Mouse (Mus musculus): ENCODE results near the gene Snapc4. TPM values are rescaled to one million over a fixed set of nuclear protein-coding genes. Genes with fewer than 3 reads are reported as not detected.
"Not testable (repeated sequence)": the region's sequence is repeated elsewhere in the genome, so short reads cannot be mapped to it uniquely, and the experiment has no call there.

The Snapc4 gene
- total RNA-seq, 4 experiments from 2014 or later, result 52.6 to 88.3 (median 75.3) TPM

GRCm38 (mm10) chr2:26380871-26381270, 418 bp upstream of the Snapc4 start:
- DNase-seq (ENCODE audit: low spot score in 2 of 2), result not testable (repeated sequence)

DNA sequence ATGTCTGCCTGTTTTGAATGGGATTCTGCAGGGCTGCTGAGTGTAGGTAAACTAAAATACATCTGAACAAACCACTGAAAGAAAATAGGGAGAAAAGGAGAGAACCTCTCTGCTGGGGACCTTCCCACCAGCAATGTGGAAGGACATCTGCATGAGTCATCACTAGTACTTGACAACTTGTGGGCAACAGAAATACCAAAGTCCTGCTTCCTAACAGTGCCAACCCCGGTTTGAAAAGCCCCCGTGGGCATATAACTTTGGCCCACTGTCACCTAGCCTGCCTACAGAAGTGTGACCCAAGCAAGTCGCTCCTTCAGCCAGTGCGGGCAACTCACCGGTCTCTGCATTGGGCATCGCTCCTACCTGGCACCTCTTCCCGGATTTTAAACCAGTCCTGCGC, 8.1 kb downstream of the Snapc4 start:
- DNase-seq (ENCODE audit: low spot score in 2 of 2), result no peak

DNA sequence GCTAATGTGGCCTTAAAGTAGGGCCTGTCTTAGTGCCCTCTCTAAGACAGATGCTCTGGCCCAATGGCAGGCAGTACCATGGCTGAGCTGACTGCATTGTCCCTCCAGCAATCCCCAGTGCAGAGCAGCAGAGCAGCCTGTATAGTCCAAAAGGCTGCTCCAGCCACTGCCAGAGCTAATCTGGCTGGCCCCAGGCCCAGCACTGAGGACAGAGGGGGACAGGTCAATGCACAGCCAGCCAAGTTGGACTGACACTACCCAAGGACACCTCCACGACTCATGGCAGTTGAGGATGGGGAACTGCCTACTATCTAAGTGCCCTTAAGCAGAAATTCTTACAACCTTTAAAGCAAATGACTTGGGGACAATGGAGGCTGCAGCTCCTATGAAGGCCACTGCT, 11.9 kb downstream of the Snapc4 start:
- no peak for DNase-seq (ENCODE audit: low spot score in 2 of 2)

DNA sequence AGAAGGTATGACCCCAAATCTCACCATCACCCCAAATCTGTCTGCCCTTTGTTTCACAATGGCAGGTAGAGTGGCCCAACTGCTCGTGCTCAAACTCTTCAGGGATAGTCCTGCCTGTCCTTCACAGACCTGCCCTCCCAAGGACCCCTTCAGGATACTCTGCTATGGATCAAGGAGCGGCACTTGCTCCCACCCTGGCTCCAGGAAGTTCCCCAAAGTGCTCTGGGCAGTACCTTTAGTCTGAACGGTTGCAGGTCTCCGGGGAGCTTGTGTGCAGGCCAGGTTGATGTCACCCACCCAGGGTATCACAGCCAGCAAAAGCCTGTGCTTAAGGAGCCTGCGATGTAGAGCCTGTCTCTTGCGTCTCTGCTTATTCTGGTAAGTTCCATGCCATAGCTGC, 12.5 kb downstream of the Snapc4 start:
- no peak for DNase-seq (ENCODE audit: low spot score in 2 of 2)

DNA sequence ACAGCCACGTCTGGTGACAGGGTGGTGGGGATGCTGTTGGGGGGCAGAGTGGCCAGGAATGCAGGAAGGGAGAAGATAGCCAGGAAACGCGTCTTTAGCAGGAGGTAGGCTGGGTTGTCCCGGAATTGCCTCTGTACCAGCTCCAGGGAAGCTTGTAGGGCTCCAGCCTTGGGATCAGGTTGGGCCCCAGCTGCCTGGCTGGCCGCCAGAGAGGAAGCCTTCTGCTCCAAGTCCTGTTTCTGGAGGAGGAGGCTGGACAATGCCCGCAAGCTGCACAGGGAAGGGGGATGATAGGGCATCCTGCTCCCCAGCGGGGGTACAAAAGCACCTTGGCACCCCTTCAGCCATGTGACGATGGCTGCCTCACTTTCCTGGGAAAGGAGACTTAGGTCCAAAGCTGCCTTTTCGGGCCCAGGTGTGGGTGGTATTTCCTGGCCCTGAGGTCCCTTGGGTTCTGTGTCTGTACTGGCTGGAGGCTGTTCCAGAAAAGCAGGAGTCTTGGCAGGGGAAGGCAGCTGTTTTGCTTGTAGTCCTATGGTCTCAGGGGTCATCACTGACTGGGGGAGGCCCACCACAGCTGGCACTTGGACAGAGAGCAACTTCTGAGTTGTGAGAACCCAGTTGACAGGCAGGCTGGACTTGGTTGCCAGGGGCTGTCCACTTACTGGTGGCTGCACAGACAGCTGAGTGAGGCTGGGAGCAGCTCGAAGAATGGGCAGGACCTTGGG, 15.6 kb downstream of the Snapc4 start:
- DNase-seq (ENCODE audit: low spot score in 2 of 2), result no peak

GRCm38 (mm10) chr2:26363481-26363880, 17.0 kb downstream of the Snapc4 start:
- DNase-seq (ENCODE audit: low spot score in 2 of 2), result no peak

DNA sequence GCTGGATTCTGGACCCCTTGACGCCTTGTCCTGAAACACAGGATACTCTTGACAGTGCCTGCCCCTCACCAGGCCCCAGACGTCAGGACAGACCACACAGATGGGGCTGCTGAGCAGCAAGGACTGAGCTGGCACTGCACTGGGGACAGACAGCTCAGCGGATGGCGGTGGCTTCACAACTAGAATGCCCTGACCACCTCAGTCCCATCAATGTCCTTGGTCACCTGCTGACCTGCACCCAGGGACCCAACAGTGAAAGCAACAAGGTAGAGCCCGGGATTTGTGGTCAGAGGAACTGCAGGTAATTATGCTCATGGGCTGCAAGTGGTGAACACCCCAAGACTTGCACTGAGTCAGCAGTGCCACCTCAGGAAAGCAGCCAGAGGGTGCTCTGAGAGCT, 17.5 kb downstream of the Snapc4 start:
- DNase-seq (ENCODE audit: low spot score in 2 of 2), result no peak

GRCm38 (mm10) chr2:26360772-26361171, 19.7 kb downstream of the Snapc4 start, which contains the start of gene Card9:
Gene Card9, minus strand, starts transcription at chr2:26360918.
- DNase-seq (ENCODE audit: low spot score in 2 of 2), result no peak

DNA sequence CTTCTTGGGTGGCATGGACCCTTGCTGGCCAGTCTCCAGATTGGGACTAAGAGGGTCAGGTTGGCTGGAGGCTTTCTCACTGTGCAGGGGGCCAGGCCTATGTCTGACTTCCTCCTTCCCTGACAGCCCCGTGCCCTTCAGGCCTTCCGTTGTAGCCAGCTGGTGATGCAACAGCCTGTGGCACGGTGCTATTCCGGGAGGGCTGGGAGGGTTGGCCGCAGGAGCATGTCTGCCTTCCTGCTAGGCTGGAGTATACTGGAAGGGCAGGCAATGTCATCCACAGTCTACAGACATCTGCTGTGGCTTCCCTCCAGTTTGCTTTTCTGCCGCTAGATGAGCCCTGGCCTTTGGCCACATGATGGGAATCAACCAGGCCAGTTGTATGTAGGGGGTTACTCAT, 20.5 kb downstream of the Snapc4 start:
- DNase-seq (ENCODE audit: low spot score in 2 of 2), result no peak

DNA sequence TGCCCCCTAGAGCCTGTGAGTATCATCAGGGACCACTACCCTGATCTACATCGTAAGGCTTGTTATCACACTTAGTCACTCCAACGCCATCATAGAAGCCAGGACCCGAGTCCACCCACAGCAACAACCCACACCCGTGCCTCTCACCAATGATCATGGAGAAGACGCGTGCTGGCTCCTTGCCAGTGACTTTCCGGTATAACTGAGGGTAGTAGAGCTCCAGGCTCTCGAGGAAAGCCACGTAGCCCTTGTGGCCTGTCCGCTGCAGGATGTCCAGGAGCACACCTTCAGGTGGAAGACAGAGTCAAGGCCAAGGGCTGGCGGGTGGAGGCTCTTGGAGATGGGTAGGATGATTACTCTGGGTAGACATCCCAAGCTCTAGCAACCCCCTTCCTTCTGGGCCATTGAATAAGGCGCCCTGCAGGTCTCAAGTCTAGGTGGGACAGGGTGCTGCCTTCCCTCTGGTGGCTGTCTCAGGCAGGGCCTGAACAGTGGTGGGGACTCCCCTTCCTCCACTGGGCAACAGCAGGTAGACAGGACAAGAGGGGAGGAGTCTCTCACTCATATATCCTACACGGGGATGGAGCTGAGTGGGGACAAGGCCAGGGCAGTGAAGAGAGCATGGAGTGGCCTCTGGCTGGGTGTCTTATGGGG, 21.7 kb downstream of the Snapc4 start:
- no peak for DNase-seq (ENCODE audit: low spot score in 2 of 2)

GRCm38 (mm10) chr2:26357484-26357883, 23.0 kb downstream of the Snapc4 start:
- DNase-seq (ENCODE audit: low spot score in 2 of 2), result no peak

DNA sequence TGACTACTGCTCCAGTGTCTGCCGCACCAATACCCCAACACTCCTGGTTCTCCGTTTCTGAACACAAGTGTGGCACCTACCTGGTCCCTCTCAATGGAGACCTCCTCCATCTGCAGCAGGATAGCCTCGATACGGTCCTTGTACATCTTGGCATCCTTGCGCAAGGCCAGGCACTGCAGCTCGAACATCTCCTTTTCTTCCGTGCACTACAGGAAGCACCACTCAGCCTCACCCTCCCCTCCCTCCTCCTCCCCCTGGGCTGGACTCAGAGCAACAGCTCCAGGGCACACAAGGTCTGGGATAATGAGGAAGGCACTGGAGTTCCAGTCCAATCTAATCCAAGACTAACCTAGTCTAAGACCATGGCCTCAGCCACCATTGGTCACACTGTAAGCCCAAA, 23.8 kb downstream of the Snapc4 start:
- DNase-seq (ENCODE audit: low spot score in 2 of 2), result no peak

GRCm38 (mm10) chr2:26356231-26356630, 24.2 kb downstream of the Snapc4 start:
- DNase-seq (ENCODE audit: low spot score in 2 of 2), result no peak

DNA sequence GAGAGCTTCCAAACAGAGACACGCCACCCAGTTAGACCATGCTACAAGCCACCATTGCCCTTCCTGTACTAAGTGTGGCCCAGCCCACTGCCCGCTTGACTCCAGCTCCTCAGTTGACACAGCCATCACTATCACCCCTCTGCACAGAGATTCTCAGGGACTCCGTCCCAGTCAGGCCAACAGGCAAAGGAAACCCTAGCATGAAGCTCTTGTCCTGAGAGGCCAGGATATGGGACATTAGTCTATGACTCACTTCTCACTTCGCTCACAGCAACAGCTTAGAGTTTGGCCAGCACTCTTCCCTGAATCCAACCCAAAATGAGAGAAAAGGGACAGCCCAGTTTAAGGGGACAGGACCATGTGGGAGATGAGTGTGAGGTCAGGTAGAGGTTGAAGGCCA, 26.1 kb downstream of the Snapc4 start:
- DNase-seq (ENCODE audit: low spot score in 2 of 2), result no peak

DNA sequence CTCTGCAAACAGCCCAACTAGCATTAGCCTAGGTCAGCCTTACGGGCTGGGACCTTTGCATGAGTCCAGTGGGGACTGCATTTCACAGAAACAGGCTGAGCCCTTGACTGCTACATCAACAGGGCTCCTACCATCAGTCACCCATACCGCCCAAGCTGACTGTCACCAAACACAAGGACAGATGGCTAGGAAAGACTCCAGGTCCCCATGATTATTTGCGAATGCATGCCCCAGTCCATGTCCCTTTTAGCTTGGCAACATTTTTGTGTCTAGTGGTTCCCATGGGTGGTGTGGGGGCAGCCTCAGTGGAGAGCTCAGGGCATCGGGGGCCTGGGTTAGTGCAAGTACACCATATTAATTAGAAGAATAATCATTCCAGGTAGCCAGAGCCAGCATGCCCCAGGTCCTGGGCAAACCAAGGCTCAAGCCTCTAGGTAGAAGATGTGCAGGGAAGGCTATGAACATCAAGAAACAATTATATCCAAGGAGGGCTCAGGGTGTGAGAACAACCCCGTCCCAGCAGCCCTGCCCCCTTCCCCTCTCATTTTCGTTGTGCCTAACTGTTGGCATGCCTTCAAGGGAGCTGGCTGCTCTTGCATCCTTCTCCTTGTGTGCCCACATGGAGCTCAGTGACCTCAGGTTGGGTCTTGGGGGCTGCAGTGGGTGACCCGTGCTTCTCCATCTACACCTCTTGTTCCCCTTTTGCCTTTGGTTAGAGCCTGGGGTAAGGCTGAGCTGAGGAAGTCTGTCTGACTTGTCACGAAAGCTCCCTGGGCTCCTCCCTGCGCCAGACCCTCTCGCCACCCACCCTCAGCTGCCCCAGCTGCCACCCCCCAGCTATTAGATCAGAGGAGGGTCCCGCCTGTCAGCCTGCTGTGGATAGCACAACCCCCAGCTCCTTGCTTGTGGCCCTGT, 27.1 kb downstream of the Snapc4 start:
- no peak for DNase-seq (ENCODE audit: low spot score in 2 of 2)

- no peak for DNase-seq (ENCODE audit: low spot score in 2 of 2)
Observed at GRCm38 (mm10) chr2:26352291-26352910, 28.1 kb downstream of the Snapc4 start.

DNA sequence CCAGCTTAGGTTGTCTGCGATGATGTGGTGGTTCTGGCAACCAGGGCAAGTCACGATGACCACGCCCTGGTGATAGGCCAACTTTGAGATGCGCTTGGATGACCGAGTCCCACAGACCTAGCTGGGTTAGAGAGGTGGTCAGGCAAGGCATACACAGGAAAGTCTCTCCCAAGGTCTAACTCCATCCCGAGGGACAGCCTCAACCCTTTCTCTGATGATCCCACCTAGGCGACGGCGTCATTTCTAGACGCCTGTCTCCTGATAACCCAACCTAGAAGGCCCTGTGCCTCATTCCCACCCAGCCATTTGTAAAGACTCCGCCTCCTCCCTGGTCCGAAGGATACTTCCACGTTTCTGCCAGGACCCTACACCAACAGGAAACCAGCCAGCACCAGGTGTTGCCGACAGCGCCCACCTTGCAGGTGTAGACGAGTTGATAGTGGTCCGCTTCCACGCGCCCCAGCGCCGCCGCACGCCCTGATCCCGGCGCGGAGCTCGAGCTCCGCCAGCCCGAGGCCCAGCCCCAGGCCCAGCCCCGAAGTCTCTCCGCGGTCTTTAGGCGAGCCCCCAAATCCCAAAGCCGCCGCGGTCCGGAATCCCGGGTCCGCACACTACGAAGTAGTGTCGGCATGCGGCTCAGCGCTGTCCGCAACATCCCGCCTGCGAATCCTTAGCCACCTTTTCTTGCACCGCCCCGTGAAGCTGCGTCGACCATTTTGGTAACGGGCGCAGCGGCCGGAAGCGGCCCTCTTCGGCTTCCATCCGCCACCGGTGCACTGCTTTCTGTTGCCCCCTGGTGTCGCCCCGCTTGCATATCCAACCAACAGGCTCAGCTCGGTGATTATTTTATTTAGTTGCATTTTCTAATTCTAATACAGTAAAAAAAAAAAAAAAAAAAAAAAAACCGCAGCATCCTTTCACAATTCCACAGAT, 28.8 kb downstream of the Snapc4 start, which contains the start of gene Dnlz:
Gene Dnlz, minus strand, starts transcription at position 753 of the 933 bp plus-strand sequence.
- DNase-seq (ENCODE audit: low spot score in 2 of 2), result peak; percentile 89 to 90

DNA sequence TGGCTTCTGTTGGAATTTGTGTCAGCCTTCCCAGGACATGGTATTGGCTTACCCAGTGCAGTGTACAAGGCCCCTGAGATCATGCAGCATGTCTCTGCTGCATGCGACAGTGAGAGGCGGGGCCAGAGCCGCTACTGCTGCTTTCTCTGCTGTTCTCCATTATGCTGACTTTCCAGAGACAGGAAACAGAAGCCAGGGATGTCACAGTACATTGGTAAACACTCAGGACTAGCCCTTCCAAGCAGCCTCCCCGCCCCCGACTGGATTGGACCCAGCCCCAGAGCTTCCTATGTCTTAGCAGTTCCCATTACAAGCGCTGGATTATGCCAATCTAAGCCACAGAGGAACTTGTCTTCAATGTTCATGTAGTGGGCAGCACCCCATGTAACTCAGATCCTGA, 32.2 kb downstream of the Snapc4 start:
- no peak for DNase-seq (ENCODE audit: low spot score in 2 of 2)

DNA sequence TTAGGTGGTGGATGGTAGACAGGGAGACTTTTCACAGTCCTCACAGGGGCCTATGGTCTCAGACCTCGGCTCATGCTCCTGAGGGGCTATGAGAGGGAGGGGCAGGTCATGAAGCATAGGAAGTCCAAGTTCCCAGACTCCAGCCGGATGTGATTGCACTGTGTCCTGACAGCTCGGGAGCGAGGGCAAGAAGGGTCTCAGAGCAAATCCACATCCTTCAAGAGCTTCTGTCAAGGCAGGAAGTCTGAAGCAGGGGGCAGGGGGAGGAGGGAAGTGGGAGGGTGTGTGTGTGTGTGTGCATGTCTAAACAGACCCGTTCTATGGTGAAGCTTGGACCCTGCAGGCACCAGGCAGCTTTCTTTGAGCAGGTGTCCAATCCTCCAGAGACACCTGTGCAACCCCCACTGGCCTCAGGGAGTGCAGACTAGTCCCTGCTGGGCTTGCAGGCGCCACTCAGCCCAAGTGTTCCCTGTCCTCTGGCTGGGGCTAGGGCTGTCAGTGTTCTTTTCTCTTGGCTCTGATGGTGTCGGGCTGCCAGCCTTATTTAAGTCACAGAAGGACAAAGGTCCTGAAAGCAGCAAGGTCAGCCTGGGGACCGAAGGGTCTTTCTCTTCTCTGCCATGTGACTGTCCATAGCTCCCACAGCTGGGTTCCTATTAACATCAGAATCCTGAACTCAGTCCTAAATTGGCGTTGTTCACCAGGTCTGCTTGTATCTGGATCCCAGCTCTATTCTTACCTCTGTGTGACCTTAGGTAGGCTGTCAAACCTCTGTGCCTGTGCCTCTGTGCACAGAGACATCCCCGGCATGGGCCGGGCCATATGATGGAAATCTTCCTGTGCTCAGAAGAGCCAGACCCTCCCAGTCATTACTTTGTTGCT, 37.6 kb downstream of the Snapc4 start:
- DNase-seq (ENCODE audit: low spot score in 2 of 2), result no peak

Measured in left cerebral cortex, adult 8-10 months (tissue).